Mouse (Mus musculus) MEL (cell line): Measurements from ENCODE around the gene Pgs1. TPM values are rescaled to one million over a fixed set of nuclear protein-coding genes. Genes with fewer than 3 reads are reported as not detected.

Experiments used
- DNase-seq: peaks from one replicate; pipeline ENCODE4 v3.0.0; 2011; ENCODE audit warnings: low read depth, low spot score
- H3K27ac ChIP-seq: 2 replicates; pipeline ENCODE4 v1.5.1; 2012; ENCODE audit warnings: low read depth, mild to moderate bottlenecking, control low read depth, low read length, moderate library complexity; ENCODE audit not compliant: control insufficient read depth
- H3K27me3 ChIP-seq, 2 experiments: fragments of 150-350 bp in 1 of 2; sonication (generic) in 1 of 2; 2 replicates each; pipeline ENCODE4 v1.6.1; 2012; ENCODE audit warnings: low read length in 2 of 2, mild to moderate bottlenecking in 2 of 2, improper control_type of control experiment in 1 of 2, moderate library complexity in 1 of 2; ENCODE audit not compliant: insufficient read depth in 2 of 2, control insufficient read depth in 1 of 2
- H3K36me3 ChIP-seq, 2 experiments: 2 replicates each; pipeline ENCODE4 v1.6.1; 2012 to 2014; ENCODE audit warnings: low read length in 2 of 2, improper control_type of control experiment in 1 of 2, inconsistent platforms in 1 of 2, mild to moderate bottlenecking in 1 of 2; ENCODE audit not compliant: insufficient read depth in 2 of 2, control insufficient read depth in 1 of 2
- H3K4me1 ChIP-seq, 2 experiments: fragments of 150-350 bp in 1 of 2; sonication (generic) in 1 of 2; 2 replicates each; pipeline ENCODE4 v1.6.1; 2012; ENCODE audit warnings: low read length in 2 of 2, improper control_type of control experiment in 1 of 2, mild to moderate bottlenecking in 1 of 2; ENCODE audit not compliant: insufficient read depth in 2 of 2, control insufficient read depth in 1 of 2
- H3K4me3 ChIP-seq, 2 experiments: fragments of 150-350 bp in 1 of 2; sonication (generic) in 1 of 2; 2 replicates each; pipeline ENCODE4 v1.5.1; 2012; ENCODE audit warnings: low read depth in 2 of 2, low read length in 2 of 2, mild to moderate bottlenecking in 2 of 2, moderate library complexity in 2 of 2, control low read depth in 1 of 2, improper control_type of control experiment in 1 of 2; ENCODE audit not compliant: control insufficient read depth in 1 of 2, insufficient read depth in 1 of 2
- H3K79me2 ChIP-seq: 2 replicates; pipeline ENCODE4 v1.6.1; 2012; ENCODE audit warnings: mild to moderate bottlenecking, low read length, moderate library complexity; ENCODE audit not compliant: control insufficient read depth, poor library complexity, insufficient read depth
- H3K9ac ChIP-seq: 2 replicates; pipeline ENCODE4 v1.6.1; 2012; ENCODE audit warnings: low read depth, mild to moderate bottlenecking, control low read depth, low read length, moderate library complexity; ENCODE audit not compliant: control insufficient read depth, poor library complexity, severe bottlenecking
- H3K9me3 ChIP-seq: fragments of 150-350 bp; sonication (generic); replicated peaks from 2 replicates; pipeline ENCODE4 v1.6.1; 2012; ENCODE audit warnings: mild to moderate bottlenecking, low read length, improper control_type of control experiment, moderate library complexity; ENCODE audit not compliant: insufficient read depth
- BHLHE40 ChIP-seq: IDR thresholded peaks from 2 replicates; pipeline ENCODE4 v1.6.1; 2012; ENCODE audit warnings: low read depth, mild to moderate bottlenecking, inconsistent platforms, low read length, improper control_type of control experiment, borderline replicate concordance
- CHD1 ChIP-seq: IDR thresholded peaks from 2 replicates; pipeline ENCODE4 v1.6.1; 2012; ENCODE audit warnings: low read depth, mild to moderate bottlenecking, inconsistent platforms, low read length, improper control_type of control experiment
- CTCF ChIP-seq, 3 experiments: IDR thresholded peaks in 2 of 3; conservative IDR thresholded peaks in 1 of 3; 2 replicates each; pipeline ENCODE4 v1.5.1; 2011 to 2012; ENCODE audit warnings: low read length in 3 of 3, low read depth in 2 of 3, mild to moderate bottlenecking in 2 of 3, improper control_type of control experiment in 1 of 3, inconsistent platforms in 1 of 3, mixed read lengths in 1 of 3, moderate library complexity in 1 of 3; ENCODE audit not compliant: control insufficient read depth in 1 of 3, insufficient read depth in 1 of 3, poor library complexity in 1 of 3, severe bottlenecking in 1 of 3
- GATA1 ChIP-seq: IDR thresholded peaks from 2 replicates; pipeline ENCODE4 v1.6.1; 2011; ENCODE audit warnings: low read depth, low read length, improper control_type of control experiment
- MAX ChIP-seq: IDR thresholded peaks from 2 replicates; pipeline ENCODE4 v1.6.1; 2011; ENCODE audit warnings: low read length, improper control_type of control experiment
- MEF2A ChIP-seq: IDR thresholded peaks from 2 replicates; pipeline ENCODE4 v1.6.1; 2014; ENCODE audit warnings: low read depth, mild to moderate bottlenecking, inconsistent platforms, low read length, improper control_type of control experiment; ENCODE audit not compliant: poor library complexity, insufficient replicate concordance, severe bottlenecking; ENCODE audit errors: extremely low read depth
- MXI1 ChIP-seq: IDR thresholded peaks from 2 replicates; pipeline ENCODE4 v1.6.1; 2011; ENCODE audit warnings: mild to moderate bottlenecking, low read depth, low read length, improper control_type of control experiment
- MYB ChIP-seq: IDR thresholded peaks from 2 replicates; pipeline ENCODE4 v1.6.1; 2011; ENCODE audit warnings: mild to moderate bottlenecking, low read depth, low read length, improper control_type of control experiment
- MYC ChIP-seq: IDR thresholded peaks from 2 replicates; pipeline ENCODE4 v1.6.1; 2011; ENCODE audit warnings: low read depth, mild to moderate bottlenecking, low read length, improper control_type of control experiment, moderate library complexity
- NRF1 ChIP-seq: IDR thresholded peaks from 2 replicates; pipeline ENCODE4 v1.6.1; 2014; ENCODE audit warnings: low read depth, mild to moderate bottlenecking, inconsistent platforms, low read length, improper control_type of control experiment, moderate library complexity; ENCODE audit not compliant: poor library complexity, insufficient read depth, severe bottlenecking
- POLR2A ChIP-seq, 2 experiments: IDR thresholded peaks; 2 replicates each; pipeline ENCODE4 v1.6.1; 2011 to 2012; ENCODE audit warnings: low read length in 2 of 2, mild to moderate bottlenecking in 2 of 2, control low read depth in 1 of 2, improper control_type of control experiment in 1 of 2, low read depth in 1 of 2, moderate library complexity in 1 of 2; ENCODE audit not compliant: control insufficient read depth in 1 of 2, insufficient read depth in 1 of 2, poor library complexity in 1 of 2
- POLR2AphosphoS5 ChIP-seq: IDR thresholded peaks from 2 replicates; pipeline ENCODE4 v1.6.1; 2012; ENCODE audit warnings: low read depth, borderline replicate concordance, mild to moderate bottlenecking, inconsistent platforms, low read length, moderate library complexity, mixed read lengths
- RCOR1 ChIP-seq: IDR thresholded peaks from 2 replicates; pipeline ENCODE4 v1.6.1; 2012; ENCODE audit warnings: low read depth, mild to moderate bottlenecking, inconsistent platforms, low read length, improper control_type of control experiment
- TCF12 ChIP-seq: IDR thresholded peaks from 2 replicates; pipeline ENCODE4 v1.6.1; 2014; ENCODE audit warnings: low read depth, mild to moderate bottlenecking, inconsistent platforms, low read length, improper control_type of control experiment, moderate library complexity
- UBTF ChIP-seq: IDR thresholded peaks from 2 replicates; pipeline ENCODE4 v1.6.1; 2012; ENCODE audit warnings: low read depth, mild to moderate bottlenecking, inconsistent platforms, low read length, improper control_type of control experiment, moderate library complexity, borderline replicate concordance; ENCODE audit not compliant: insufficient read depth
- ZC3H11A ChIP-seq: IDR thresholded peaks from 2 replicates; pipeline ENCODE4 v1.6.1; 2012; ENCODE audit warnings: low read depth, mild to moderate bottlenecking, inconsistent platforms, low read length, improper control_type of control experiment
- ZKSCAN1 ChIP-seq: IDR thresholded peaks from 2 replicates; pipeline ENCODE4 v1.6.1; 2012; ENCODE audit warnings: low read depth, mild to moderate bottlenecking, inconsistent platforms, low read length, improper control_type of control experiment, moderate library complexity
- ZMIZ1 ChIP-seq: IDR thresholded peaks from 2 replicates; pipeline ENCODE4 v1.6.1; 2012; ENCODE audit warnings: low read depth, mild to moderate bottlenecking, inconsistent platforms, low read length, improper control_type of control experiment, moderate library complexity
- ZNF384 ChIP-seq: IDR thresholded peaks from 2 replicates; pipeline ENCODE4 v1.6.1; 2012; ENCODE audit warnings: low read depth, mild to moderate bottlenecking, inconsistent platforms, low read length, improper control_type of control experiment
- polyA plus RNA-seq, 2 experiments: library from polyadenylated mRNA; stranded (reverse) in 1 of 2; unstranded in 1 of 2; fragments of >175 nt in 1 of 2; fragments of >200 nt in 1 of 2; gene quantifications; 2 replicates each; pipeline versions ENCODE4 v1.2.1 to v1.2.4; 2012; ENCODE audit warnings: low replicate concordance in 2 of 2, low read depth in 1 of 2; ENCODE audit not compliant: insufficient read length in 2 of 2, insufficient read depth in 1 of 2, missing spikeins in 1 of 2
- total RNA-seq: library from RNA; depleted of rRNA; stranded (reverse); fragments of 300-350 nt; gene quantifications from 2 replicates; pipeline ENCODE4 v1.2.3, GENCODE M21; 2012

Pgs1 gene
- total and polyA plus RNA-seq, 3 experiments, result 48.6 to 61.6 TPM; not detected in 1

GRCm38 (mm10) chr11:118003176-118003575, 17.1 kb downstream of the Pgs1 start:
- Histone ChIP-seq H3K27ac (no peak overlapping the region), H3K4me1 (peaks cover 10 to 13% of the 10 kb centered on the region in 2 experiments), H3K9me3 (no peaks in the 10 kb centered on the region), H3K4me3 (no peak overlapping the region), H3K27me3 (no peaks in the 10 kb centered on the region), H3K79me2 (peaks cover 10% of the 10 kb centered on the region; the same call in 1 of the 2 replicates), H3K9ac (no peak overlapping the region), H3K36me3 (peaks cover 11 to 30% of the 10 kb centered on the region in 2 experiments)
- DNase-seq, result no peak
- TF ChIP-seq POLR2AphosphoS5 (no peak), POLR2A (IDR thresholded peaks at IDR 0.05; ENCODE audit: control insufficient read depth in 1 of 2, insufficient read depth in 1 of 2, low read depth in 1 of 2, low read length in 2 of 2, poor library complexity in 1 of 2) (no peak), ZNF384 (no peak), MYC (no peak), MXI1 (no peak), UBTF (no peak), ZC3H11A (no peak), NRF1 (no peak), ZMIZ1 (no peak), MEF2A (no peak), TCF12 (no peak), CHD1 (no peak), ZKSCAN1 (no peak), MYB (no peak), BHLHE40 (no peak), MAX (no peak)

GRCm38 (mm10) chr11:118003718-118004117, 17.6 kb downstream of the Pgs1 start:
- H3K9ac ChIP-seq, result no peak overlapping the region
- H3K36me3 ChIP-seq, result peaks cover 11 to 30% of the 10 kb centered on the region in 2 experiments
- peaks cover 15% of the 10 kb centered on the region; the same call in 1 of the 2 replicates for H3K79me2 ChIP-seq
- DNase-seq, result no peak
- no peak overlapping the region for H3K27ac ChIP-seq
- H3K4me1 ChIP-seq, result peaks cover 10 to 13% of the 10 kb centered on the region in 2 experiments
- no peaks in the 10 kb centered on the region for H3K27me3 ChIP-seq
- no peak overlapping the region for H3K4me3 ChIP-seq
- H3K9me3 ChIP-seq, result no peaks in the 10 kb centered on the region
- no peak for TF ChIP-seq RCOR1
- TF ChIP-seq POLR2A (IDR thresholded peaks at IDR 0.05; ENCODE audit: control insufficient read depth in 1 of 2, insufficient read depth in 1 of 2, low read depth in 1 of 2, low read length in 2 of 2, poor library complexity in 1 of 2), result no peak
- TF ChIP-seq ZNF384, result no peak
- TF ChIP-seq GATA1, result no peak
- TF ChIP-seq CTCF (IDR thresholded peaks at IDR 0.05 in 2 of 3, conservative IDR thresholded peaks at IDR 0.05 in 1 of 3; ENCODE audit: control insufficient read depth in 1 of 3, insufficient read depth in 1 of 3, low read depth in 2 of 3, low read length in 3 of 3, poor library complexity in 1 of 3, severe bottlenecking in 1 of 3), result no peak
